Mouse (Mus musculus) kidney, adult 2 months (tissue): Measurements from ENCODE around the gene N4bp2.

Source experiments
- CTCF ChIP-seq: fragments of 200-500 bp; conservative IDR thresholded peaks from 2 replicates; pipeline ENCODE4 v1.5.1; 2011; ENCODE audit warnings: low read depth, mild to moderate bottlenecking, control low read depth, low read length, moderate library complexity, mixed read lengths; ENCODE audit not compliant: insufficient read depth, insufficient read length
- POLR2A ChIP-seq: fragments of 200-500 bp; IDR thresholded peaks from one replicate; pipeline ENCODE4 v1.6.1; 2011; ENCODE audit warnings: low read depth, low read length, control low read depth

GRCm38 (mm10) chr5:65760599-65760998 is 2.7 kb upstream of the N4bp2 start:
- TF ChIP-seq POLR2A: no peak
- no peak for TF ChIP-seq CTCF
